Mouse (Mus musculus): ENCODE data around the gene Nphp1.

GRCm38 (mm10) chr2:127718839-127719468 is 69.7 kb downstream of the Nphp1 start:
- TF ChIP-seq CTCF (IDR thresholded peaks at IDR 0.05; ENCODE audit: low read depth) = no peak
- TF ChIP-seq EP300 (IDR thresholded peaks at IDR 0.05; ENCODE audit: low read depth) = no peak
